Mouse (Mus musculus): ENCODE measurements at regions not wholly inside any gene's neighbourhood (a gene's known extent, or its start where the extent isn't known, plus 50 kb on each side); places are given as distances from the start of the nearest gene placed in this dataset.
A peak's percentile ranks its signal among the peaks of the same experiment; 100 is the strongest.

- WGBS, result 46% methylated on average over 8 of the region's 8 CpGs
- TF ChIP-seq CTCF (IDR thresholded peaks at IDR 0.05; ENCODE audit: low read depth, low read length) (no peak), POLR2A (IDR thresholded peaks at IDR 0.05; ENCODE audit: extremely low read depth, insufficient read depth, low read length) (no peak)
- no peaks in the 10 kb centered on the region for H3K36me3 ChIP-seq (ENCODE audit: control insufficient read depth, insufficient read depth, low read length)
- no peak overlapping the region for H3K4me3 ChIP-seq (ENCODE audit: insufficient read depth, low read depth, low read length)
- H3K9ac ChIP-seq (ENCODE audit: low read depth, low read length), result no peak overlapping the region
- peak; percentile 33 for DNase-seq (ENCODE audit: extremely low read depth, low read depth, low spot score)
- H3K27ac ChIP-seq (replicated peaks; ENCODE audit: insufficient read depth, low read depth, low read length), result no peak overlapping the region
- H3K79me2 ChIP-seq (ENCODE audit: control insufficient read depth, insufficient read depth, low read length), result no peaks in the 10 kb centered on the region
- no peaks in the 10 kb centered on the region for H3K27me3 ChIP-seq (ENCODE audit: control insufficient read depth, insufficient read depth, low read length)
- no peaks in the 10 kb centered on the region for H3K4me1 ChIP-seq (ENCODE audit: control insufficient read depth, insufficient read depth, low read length)
These were observed 78.4 kb upstream of the 4930583I09Rik start for GRCm38 (mm10) chr17:64914302-64914701.

DNA sequence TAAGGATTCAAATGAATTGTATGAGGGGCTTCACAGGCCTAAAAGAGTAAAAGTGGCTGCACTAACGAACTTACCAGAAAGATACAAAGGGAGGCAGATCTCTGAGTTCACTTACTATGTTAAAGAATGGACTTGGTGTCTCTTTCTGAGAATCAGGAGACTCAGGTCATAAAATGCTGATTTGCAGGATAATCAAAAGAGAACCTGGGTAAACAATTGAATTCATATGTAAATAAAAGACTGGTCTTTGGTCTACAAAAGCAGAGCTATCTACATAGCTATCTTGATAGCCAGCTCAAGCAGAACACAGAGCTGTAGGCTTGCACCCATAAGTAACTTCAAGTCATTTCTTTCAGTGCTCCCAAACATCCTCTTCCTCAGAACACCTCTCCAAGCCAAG, 72.8 kb upstream of the 4930583I09Rik start:
- Histone ChIP-seq H3K4me3 (ENCODE audit: insufficient read depth, low read depth, low read length) (no peak overlapping the region), H3K27ac (replicated peaks; ENCODE audit: insufficient read depth, low read depth, low read length) (no peak overlapping the region), H3K36me3 (ENCODE audit: control insufficient read depth, insufficient read depth, low read length) (no peaks in the 10 kb centered on the region), H3K9ac (ENCODE audit: low read depth, low read length) (no peak overlapping the region), H3K4me1 (ENCODE audit: control insufficient read depth, insufficient read depth, low read length) (no peaks in the 10 kb centered on the region), H3K27me3 (ENCODE audit: control insufficient read depth, insufficient read depth, low read length) (no peaks in the 10 kb centered on the region), H3K79me2 (ENCODE audit: control insufficient read depth, insufficient read depth, low read length) (no peaks in the 10 kb centered on the region)
- TF ChIP-seq POLR2A (IDR thresholded peaks at IDR 0.05; ENCODE audit: extremely low read depth, insufficient read depth, low read length) (no peak), CTCF (IDR thresholded peaks at IDR 0.05; ENCODE audit: low read depth, low read length) (no peak)
- 71% methylated on average over 1 of the region's 1 CpGs for WGBS
- DNase-seq (ENCODE audit: extremely low read depth, low read depth, low spot score), result no peak

GRCm38 (mm10) chr17:64901721-64902623, 66.1 kb upstream of the 4930583I09Rik start:
- no peaks in the 10 kb centered on the region for H3K4me1 ChIP-seq (ENCODE audit: control insufficient read depth, insufficient read depth, low read length)
- H3K9ac ChIP-seq (ENCODE audit: low read depth, low read length), result no peak overlapping the region
- TF ChIP-seq POLR2A (IDR thresholded peaks at IDR 0.05; ENCODE audit: extremely low read depth, insufficient read depth, low read length) (no peak), CTCF (IDR thresholded peaks at IDR 0.05; ENCODE audit: low read depth, low read length) (no peak)
- no peaks in the 10 kb centered on the region for H3K36me3 ChIP-seq (ENCODE audit: control insufficient read depth, insufficient read depth, low read length)
- no peak overlapping the region for H3K27ac ChIP-seq (replicated peaks; ENCODE audit: insufficient read depth, low read depth, low read length)
- H3K27me3 ChIP-seq (ENCODE audit: control insufficient read depth, insufficient read depth, low read length), result no peaks in the 10 kb centered on the region
- 75% methylated on average over 17 of the region's 17 CpGs for WGBS
- no peak overlapping the region for H3K4me3 ChIP-seq (ENCODE audit: insufficient read depth, low read depth, low read length)
- no peak for DNase-seq (ENCODE audit: extremely low read depth, low read depth, low spot score)
- no peaks in the 10 kb centered on the region for H3K79me2 ChIP-seq (ENCODE audit: control insufficient read depth, insufficient read depth, low read length)

GRCm38 (mm10) chr17:64897473-64897872, 61.6 kb upstream of the 4930583I09Rik start:
- Histone ChIP-seq H3K4me1 (ENCODE audit: control insufficient read depth, insufficient read depth, low read length) (no peaks in the 10 kb centered on the region), H3K27ac (replicated peaks; ENCODE audit: insufficient read depth, low read depth, low read length) (no peak overlapping the region), H3K79me2 (ENCODE audit: control insufficient read depth, insufficient read depth, low read length) (no peaks in the 10 kb centered on the region), H3K4me3 (ENCODE audit: insufficient read depth, low read depth, low read length) (no peak overlapping the region), H3K9ac (ENCODE audit: low read depth, low read length) (no peak overlapping the region), H3K36me3 (ENCODE audit: control insufficient read depth, insufficient read depth, low read length) (no peaks in the 10 kb centered on the region), H3K27me3 (ENCODE audit: control insufficient read depth, insufficient read depth, low read length) (no peaks in the 10 kb centered on the region)
- WGBS, result 98% methylated on average over 1 of the region's 1 CpGs
- no peak for DNase-seq (ENCODE audit: extremely low read depth, low read depth, low spot score)
- TF ChIP-seq CTCF (IDR thresholded peaks at IDR 0.05; ENCODE audit: low read depth, low read length) (no peak), POLR2A (IDR thresholded peaks at IDR 0.05; ENCODE audit: extremely low read depth, insufficient read depth, low read length) (no peak)

DNA sequence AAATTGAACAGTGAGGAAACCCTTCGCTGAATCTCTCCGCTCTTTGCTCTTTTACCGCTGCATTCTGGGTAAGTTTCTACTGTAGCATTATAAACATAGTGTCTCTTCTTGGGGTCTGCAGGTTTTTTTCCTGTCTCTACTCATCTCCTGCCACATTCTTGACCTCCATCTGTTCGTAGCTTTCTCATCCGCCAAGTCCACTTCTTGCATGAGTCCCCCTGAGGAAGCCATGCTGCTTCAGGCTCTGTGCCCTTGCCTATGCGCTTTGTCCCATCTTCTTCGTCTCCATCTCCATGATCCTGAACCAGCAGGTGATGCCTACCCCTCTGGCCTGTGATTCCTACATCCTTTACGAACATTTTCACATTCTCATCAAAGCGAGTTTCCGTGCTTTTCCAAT, 60.0 kb upstream of the 4930583I09Rik start:
- Histone ChIP-seq H3K27me3 (ENCODE audit: control insufficient read depth, insufficient read depth, low read length) (no peaks in the 10 kb centered on the region), H3K36me3 (ENCODE audit: control insufficient read depth, insufficient read depth, low read length) (no peaks in the 10 kb centered on the region), H3K4me1 (ENCODE audit: control insufficient read depth, insufficient read depth, low read length) (no peaks in the 10 kb centered on the region), H3K79me2 (ENCODE audit: control insufficient read depth, insufficient read depth, low read length) (no peaks in the 10 kb centered on the region), H3K9ac (ENCODE audit: low read depth, low read length) (no peak overlapping the region), H3K27ac (replicated peaks; ENCODE audit: insufficient read depth, low read depth, low read length) (no peak overlapping the region), H3K4me3 (ENCODE audit: insufficient read depth, low read depth, low read length) (no peak overlapping the region)
- 91% methylated on average over 10 of the region's 10 CpGs for WGBS
- TF ChIP-seq CTCF (IDR thresholded peaks at IDR 0.05; ENCODE audit: low read depth, low read length) (no peak), POLR2A (IDR thresholded peaks at IDR 0.05; ENCODE audit: extremely low read depth, insufficient read depth, low read length) (no peak)
- DNase-seq (ENCODE audit: extremely low read depth, low read depth, low spot score), result no peak

DNA sequence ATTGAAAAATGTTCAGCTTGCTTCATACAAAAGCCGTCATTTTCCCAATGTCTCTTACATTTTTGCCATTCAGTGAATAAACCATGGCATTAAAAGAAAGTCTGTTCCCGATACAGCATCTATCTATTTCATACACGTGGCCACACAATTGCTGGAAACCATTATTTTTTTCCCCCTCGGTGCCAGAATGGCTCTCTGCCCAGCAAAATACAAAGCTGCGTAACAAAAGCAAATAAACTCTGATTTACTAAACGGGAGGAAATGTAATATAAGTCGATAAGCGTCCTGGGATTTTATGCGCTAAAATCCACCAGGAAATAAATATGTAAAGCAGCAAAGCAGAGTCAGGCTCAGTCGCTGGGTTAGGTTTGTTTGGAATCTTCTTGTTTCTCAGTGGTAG, 59.6 kb upstream of the 4930583I09Rik start:
- no peaks in the 10 kb centered on the region for H3K36me3 ChIP-seq (ENCODE audit: control insufficient read depth, insufficient read depth, low read length)
- DNase-seq (ENCODE audit: extremely low read depth, low read depth, low spot score), result no peak
- WGBS, result 80% methylated on average over 10 of the region's 10 CpGs

More for the DNA sequence above, 59.6 kb upstream of the 4930583I09Rik start:
- H3K27ac ChIP-seq (replicated peaks; ENCODE audit: insufficient read depth, low read depth, low read length), result no peak overlapping the region
- no peaks in the 10 kb centered on the region for H3K79me2 ChIP-seq (ENCODE audit: control insufficient read depth, insufficient read depth, low read length)
- TF ChIP-seq POLR2A (IDR thresholded peaks at IDR 0.05; ENCODE audit: extremely low read depth, insufficient read depth, low read length) (no peak), CTCF (IDR thresholded peaks at IDR 0.05; ENCODE audit: low read depth, low read length) (no peak)
- no peaks in the 10 kb centered on the region for H3K4me1 ChIP-seq (ENCODE audit: control insufficient read depth, insufficient read depth, low read length)
- no peak overlapping the region for H3K9ac ChIP-seq (ENCODE audit: low read depth, low read length)
- H3K27me3 ChIP-seq (ENCODE audit: control insufficient read depth, insufficient read depth, low read length), result no peaks in the 10 kb centered on the region
- no peak overlapping the region for H3K4me3 ChIP-seq (ENCODE audit: insufficient read depth, low read depth, low read length)
